Mouse (Mus musculus): Measurements from ENCODE around the gene Abcd4.

Abcd4 gene

GRCm38 (mm10) chr12:84616977-84617630 lies at the start of gene Abcd4:
Gene Abcd4 (minus strand): TSS chr12:84617413.
- peak; percentile 92 for DNase-seq (ENCODE audit: low spot score in 2 of 2)

DNA sequence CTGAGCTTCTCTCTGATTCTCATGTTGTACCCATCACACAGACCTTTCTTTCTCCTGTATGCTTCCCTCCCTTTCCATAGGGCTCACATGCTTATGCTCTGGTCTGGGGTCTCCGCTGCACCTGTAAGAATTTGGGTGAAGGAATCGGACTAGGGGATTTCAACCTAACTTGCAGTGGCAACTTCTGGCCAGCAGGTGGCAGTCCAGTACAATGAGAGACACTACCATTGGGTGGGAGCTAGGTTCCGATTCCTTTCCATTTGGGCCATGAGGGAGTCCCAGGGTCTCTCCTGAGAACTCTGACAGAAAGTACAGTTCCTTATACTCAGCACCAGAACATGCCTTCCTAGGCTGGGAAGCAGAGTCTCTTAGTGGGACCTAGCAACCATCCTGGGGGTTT lies 36.7 kb upstream of the Abcd4 start:
- peak; percentile 30 to 51 for DNase-seq (ENCODE audit: low spot score in 2 of 2)

DNA sequence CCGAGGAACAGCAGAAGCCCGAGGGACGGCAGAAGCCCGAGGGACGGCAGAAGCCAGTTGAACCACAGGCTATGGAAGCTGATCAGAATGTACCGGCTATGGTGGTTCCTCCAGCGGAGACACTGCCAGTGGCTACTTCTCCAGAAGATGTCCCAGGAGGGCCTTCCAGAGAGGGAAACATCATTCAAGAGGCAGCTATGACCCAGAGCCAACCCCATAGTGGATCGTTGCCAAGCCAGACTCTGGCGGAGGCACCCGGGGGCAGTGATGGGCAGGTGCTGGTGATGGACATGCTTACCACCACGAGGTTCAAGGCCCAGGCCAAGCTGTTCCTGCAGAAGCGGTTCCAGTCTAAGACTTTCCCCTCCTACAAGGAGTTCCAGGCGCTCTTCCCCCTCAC lies 33.0 kb upstream of the Abcd4 start:
- no peak for DNase-seq (ENCODE audit: low spot score in 2 of 2)

GRCm38 (mm10) chr12:84640654-84641053 lies 23.4 kb upstream of the Abcd4 start, which contains the start of gene Vrtn:
Gene Vrtn (plus strand): TSS chr12:84641019.
- no peak for DNase-seq (ENCODE audit: low spot score in 2 of 2)

- no peak for DNase-seq (ENCODE audit: low spot score in 2 of 2)
These were observed 23.0 kb upstream of the Abcd4 start for GRCm38 (mm10) chr12:84640253-84640652.

DNA sequence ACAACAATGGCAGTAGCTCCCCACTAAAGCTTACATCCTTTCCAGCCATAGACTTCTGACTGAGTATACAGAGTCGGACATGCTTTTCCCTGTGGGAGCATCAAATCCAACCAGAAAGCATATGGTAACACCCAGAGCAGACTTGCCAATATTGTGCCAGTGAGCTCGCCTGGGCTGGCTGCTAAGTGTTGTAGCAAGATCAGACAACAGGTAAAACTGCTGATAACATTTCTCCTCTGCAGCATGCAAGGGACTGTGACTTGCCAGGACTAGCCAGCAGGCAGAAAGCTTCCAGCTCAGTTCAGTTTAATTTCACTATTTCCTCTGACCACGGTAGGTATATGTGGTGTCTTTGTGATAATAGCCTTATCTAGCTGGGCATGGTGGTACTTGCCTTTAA lies 14.7 kb upstream of the Abcd4 start:
- no peak for DNase-seq (ENCODE audit: low spot score in 2 of 2)

GRCm38 (mm10) chr12:84625116-84625515 lies 7.9 kb upstream of the Abcd4 start:
- no peak for DNase-seq (ENCODE audit: low spot score in 2 of 2)

GRCm38 (mm10) chr12:84624601-84625000 lies 7.4 kb upstream of the Abcd4 start:
- no peak for DNase-seq (ENCODE audit: low spot score in 2 of 2)

DNA sequence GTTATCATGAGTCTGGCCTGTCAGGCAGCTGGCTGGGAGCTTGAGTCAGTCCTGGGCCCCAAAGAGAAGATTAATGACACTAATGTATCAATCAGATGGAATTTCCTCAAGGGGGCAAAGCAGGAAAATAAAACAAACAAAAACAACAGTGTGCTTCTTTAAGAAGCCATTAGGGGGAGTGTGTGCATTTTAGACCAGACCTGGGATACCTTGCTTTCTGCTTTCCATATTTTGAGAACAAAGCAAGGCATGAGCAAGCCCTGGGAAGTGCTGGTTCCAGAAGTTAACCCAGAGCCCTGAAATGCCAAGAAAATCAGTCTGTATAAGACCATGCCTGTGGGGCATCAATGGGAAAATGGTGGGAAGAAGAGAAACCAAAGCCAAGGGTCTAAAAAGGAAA lies 3.8 kb upstream of the Abcd4 start:
- no peak for DNase-seq (ENCODE audit: low spot score in 2 of 2)

DNA sequence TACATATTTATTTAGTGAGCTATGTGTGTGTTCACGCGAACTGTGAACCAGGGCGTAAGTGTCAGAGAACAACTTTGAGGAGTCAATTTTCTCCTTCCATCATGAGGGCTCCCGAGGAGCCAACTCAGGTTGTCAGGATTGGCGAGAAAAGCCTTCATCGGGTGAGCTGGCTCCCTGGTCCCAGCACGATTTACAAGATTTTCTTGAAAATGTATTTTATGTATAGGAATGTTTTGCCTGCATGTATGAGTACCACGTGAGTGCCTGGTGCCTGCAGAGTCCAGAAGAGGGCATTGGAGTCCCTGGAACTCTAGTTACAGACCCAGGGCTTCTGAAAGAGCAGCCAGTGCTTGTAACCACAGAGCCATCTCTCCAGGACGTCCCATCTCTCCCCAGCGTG lies 450 bp upstream of the Abcd4 start:
- DNase-seq (ENCODE audit: low spot score in 2 of 2): no peak

DNA sequence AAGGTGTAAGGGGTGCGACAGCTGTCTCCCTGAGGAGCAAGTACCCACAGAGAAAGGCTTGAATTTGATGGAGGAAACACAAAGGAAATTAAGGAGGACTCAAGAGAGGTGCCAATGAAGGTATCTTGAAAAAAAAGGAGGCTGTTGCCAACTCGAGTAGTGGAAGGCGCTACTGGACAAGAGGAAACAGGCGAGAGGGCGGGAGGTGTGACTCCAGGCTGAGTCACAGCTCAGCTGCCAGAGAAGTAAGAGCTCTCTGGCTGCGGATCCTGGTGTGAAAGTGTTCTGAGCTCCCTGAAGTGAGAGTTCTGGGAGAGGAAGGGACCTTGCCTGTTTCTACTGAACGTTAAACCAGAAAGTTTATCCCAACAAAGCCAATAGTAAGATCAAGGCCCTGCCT lies 2.7 kb downstream of the Abcd4 start:
- DNase-seq (ENCODE audit: low spot score in 2 of 2): no peak

GRCm38 (mm10) chr12:84614001-84614400 lies 3.2 kb downstream of the Abcd4 start:
- no peak for DNase-seq (ENCODE audit: low spot score in 2 of 2)

DNA sequence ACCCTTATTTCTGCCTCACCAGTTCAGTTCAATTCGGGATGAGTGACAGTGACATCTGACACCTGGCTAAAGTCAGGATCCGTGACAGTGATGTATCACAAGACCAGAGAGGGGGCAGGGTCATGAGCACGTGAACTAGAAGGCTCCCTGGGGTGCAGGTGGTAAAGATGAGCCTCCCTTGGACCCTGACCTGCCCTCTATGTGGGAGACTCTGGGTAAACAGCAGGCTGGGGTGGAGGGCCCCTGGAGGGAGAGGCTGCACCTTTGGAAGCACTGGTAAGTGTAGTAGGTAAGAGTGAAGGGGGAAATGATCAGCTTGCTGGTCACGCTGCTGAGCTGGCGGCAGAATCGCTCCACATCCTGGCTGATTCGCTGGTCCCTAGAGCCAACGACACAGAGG lies 4.7 kb downstream of the Abcd4 start:
- no peak for DNase-seq (ENCODE audit: low spot score in 2 of 2)

GRCm38 (mm10) chr12:84611718-84612117 lies 5.5 kb downstream of the Abcd4 start:
- no peak for DNase-seq (ENCODE audit: low spot score in 2 of 2)

GRCm38 (mm10) chr12:84605860-84606259 lies 11.4 kb downstream of the Abcd4 start:
- peak in 1 of 2 experiments; percentile 14 for DNase-seq (ENCODE audit: low spot score in 2 of 2)

GRCm38 (mm10) chr12:84604001-84604400 lies 13.2 kb downstream of the Abcd4 start:
- DNase-seq (ENCODE audit: low spot score in 2 of 2): no peak

DNA sequence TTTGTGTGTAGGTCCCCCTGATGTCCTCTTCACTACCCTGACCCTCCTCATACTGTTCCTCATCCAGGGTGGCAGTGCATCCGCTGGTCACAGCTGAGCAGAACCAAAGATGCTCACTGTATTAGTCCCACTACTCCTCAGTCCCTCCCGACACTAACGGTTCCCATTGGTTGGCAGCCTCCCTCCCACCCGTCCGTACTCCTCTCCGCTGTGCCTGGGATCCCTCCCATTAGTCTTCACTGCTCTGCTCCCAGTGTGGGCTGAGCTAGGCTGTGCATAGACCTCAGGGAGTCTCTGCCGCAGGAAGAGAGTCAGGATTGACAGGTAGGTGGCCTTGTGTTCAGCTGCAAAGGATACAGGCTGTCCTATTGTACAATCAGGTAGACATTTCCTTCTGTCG lies 18.9 kb downstream of the Abcd4 start:
- no peak for DNase-seq (ENCODE audit: low spot score in 2 of 2)

DNA sequence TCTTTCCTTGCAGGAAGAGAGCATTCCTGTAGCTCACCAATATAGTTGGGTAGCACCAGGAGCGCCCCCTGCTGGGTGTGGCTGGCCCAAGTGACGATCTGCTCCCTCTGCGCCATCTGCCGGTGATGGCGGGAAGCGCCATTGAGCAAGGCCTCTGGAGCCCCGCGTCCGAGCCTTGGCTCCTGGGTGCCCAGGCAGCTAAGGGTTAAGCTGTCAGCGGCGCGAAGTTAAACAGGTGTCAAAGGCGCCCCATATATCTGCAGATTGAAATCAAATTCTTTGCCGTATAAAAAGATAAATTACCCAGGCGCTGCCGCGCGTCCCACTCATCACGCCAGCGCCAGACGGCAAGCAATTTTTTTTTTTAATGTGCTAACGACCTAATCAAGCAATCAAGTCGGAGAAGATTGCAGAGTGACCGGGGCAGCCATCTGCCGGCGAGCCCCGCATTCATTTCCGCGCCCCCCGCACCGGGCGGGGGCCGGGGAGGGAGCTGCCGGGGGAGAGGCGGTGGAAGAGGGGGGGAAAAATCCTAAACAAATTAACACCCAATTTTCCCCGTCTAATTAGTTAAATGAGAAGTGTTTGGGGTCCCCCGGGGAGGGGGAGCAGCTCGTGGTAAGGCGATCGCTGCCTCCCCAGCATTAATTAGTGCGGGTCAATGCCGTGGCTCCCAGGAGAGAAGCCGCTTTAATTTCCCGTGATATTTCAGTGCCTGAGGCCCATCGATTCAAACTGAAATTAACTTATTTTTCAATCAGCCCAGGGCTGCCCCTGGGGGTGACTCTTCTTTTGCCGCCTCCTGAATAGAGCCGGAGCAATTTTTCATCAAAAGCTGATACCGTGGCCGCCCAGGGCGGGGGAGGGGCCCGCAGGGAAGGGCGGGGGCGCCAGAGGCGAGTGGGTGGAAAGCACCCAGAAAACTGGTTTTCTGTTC lies 27.1 kb downstream of the Abcd4 start:
- DNase-seq (ENCODE audit: low spot score in 2 of 2): peak; percentile 82 to 88

GRCm38 (mm10) chr12:84581285-84581684 lies 35.9 kb downstream of the Abcd4 start:
- DNase-seq (ENCODE audit: low spot score in 2 of 2): no peak

DNA sequence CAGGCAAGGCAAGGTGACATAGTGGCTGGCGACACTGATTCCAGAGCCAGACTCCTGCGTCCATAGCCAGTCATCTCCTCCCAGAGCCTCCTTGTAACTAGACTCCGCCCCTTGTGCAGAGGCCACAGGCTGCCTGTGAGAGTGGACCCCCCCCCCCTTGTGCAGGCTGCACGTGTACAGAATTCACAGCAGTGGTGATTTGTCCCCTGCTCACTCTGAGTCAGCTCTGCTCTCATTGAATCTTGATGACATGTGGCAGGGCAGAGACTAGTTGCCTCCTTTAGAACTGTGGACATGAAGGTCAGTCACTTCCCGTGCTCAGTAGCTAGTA lies 38.8 kb downstream of the Abcd4 start:
- no peak for DNase-seq (ENCODE audit: low spot score in 2 of 2)

DNA sequence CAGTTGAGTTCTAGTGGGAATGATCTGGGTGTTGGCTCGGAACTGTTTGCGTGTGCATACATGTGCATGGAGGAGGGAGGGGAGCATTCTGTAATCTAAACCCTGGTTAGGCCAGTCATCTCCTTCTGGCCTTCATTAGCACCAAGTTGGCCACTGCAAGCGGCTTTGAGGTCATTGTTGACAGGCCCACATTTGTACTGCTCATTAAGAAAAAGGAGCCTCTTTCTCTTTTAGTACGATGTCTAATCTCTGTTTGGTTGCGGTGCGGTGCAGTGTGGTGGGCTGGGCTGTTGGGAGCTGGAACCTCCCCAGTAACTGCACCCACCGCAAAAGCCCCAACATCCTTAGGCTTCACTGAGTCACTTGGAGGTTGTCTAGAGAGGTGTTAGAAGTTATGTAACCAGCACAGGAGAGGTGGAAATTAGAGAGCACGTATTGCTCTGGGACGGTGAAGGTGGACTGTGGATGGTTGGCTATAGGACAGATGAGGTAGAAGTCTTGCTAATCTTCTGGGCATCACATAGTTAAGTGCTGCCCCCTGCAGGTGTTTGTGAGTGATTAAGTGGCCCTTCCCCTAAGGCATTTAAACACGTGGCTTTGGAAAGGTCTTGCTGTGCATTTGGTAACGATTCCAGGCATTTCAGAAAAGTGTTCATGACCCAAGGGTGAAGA lies 39.3 kb downstream of the Abcd4 start:
- DNase-seq (ENCODE audit: low spot score in 2 of 2): no peak

DNA sequence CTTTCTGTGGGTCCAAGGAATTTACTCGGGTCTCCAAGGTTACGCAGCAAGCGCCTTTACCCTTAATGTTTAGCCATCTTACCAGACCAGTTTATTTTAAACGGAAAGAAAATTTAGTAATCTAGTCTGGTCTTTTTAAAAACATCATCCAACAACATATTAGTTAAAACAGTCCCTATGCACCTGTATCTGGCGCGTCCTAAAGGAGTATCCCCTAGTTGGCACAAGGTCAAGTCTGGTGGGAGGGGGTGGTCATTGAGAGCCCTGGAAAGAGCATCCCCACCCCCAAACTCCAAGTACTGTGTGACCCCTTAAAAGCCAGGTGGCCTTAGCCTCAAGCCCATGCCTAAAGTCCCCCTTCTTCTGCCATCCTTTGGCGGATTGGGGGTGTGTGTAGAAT lies 44.1 kb downstream of the Abcd4 start:
- DNase-seq (ENCODE audit: low spot score in 2 of 2): no peak

DNA sequence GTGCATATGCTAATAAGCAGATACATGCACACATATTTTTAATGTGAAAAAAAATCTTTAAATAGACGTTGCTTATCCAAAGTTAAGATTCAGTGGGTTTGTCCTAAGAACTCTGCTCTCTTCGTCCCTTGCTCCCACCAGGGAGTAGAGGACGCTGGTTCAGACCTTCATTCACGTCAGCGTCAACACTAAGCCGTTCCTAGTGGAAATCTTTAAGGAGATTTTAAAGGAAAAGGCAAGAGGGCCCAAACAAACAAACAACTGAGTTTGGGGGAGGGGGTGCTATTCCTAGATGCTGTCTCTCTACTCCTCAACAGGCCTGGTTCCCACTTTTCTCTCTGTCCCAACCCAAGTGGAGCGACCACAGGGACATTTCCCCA lies 44.9 kb downstream of the Abcd4 start:
- no peak for DNase-seq (ENCODE audit: low spot score in 2 of 2)

Measured in natural killer cell, adult 2 months (primary cell).